Mouse (Mus musculus) embryonic fibroblast, embryonic 13.5 days (primary cell): ENCODE data around the gene Shbg.

Source experiments
- CTCF ChIP-seq: IDR thresholded peaks from 2 replicates; pipeline ENCODE4 v1.5.1; 2011; ENCODE audit warnings: mild to moderate bottlenecking, control low read depth, low read length, moderate library complexity, borderline replicate concordance; ENCODE audit not compliant: insufficient read depth
- POLR2A ChIP-seq: IDR thresholded peaks from 2 replicates; pipeline ENCODE4 v1.6.1; 2011; ENCODE audit warnings: low read depth, mild to moderate bottlenecking, control low read depth, low read length, moderate library complexity

DNA sequence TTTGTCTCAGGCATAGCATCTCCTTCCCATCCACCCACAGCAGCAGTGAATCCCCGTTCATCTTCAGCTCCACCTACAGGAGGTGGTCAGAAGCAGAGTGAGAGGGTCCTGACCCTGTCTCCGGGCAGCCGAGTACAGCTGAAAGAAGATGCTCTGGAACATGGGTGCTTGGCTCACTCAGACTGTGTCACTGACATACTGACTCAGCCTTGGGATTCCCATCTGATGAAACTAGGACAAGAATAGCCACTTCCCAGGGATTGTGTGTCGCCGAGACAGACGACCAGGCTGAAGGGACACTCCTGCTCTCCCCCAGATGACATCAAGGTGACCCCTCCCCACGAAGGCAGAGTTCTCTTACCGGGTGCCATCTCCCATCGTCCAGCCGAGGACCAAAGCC lies 924 bp downstream of the Shbg start:
- no peak for TF ChIP-seq CTCF
- no peak for TF ChIP-seq POLR2A
